Mouse (Mus musculus) small intestine, adult 2 months (tissue): ENCODE data around the gene Ssh1.

Source experiments
- CTCF ChIP-seq: fragments of 200-500 bp; IDR thresholded peaks from 2 replicates; pipeline ENCODE4 v1.5.1; 2012; ENCODE audit warnings: low read depth, mild to moderate bottlenecking, control low read depth, inconsistent platforms, low read length, moderate library complexity, mixed read lengths; ENCODE audit not compliant: insufficient replicate concordance, insufficient read length; ENCODE audit errors: extremely low read depth
- POLR2A ChIP-seq: fragments of 200-500 bp; IDR thresholded peaks from 2 replicates; pipeline ENCODE4 v1.6.1; 2012; ENCODE audit warnings: low read depth, mild to moderate bottlenecking, control low read depth, inconsistent platforms, low read length, moderate library complexity

- TF ChIP-seq CTCF (no peak), POLR2A (no peak)
These were observed 92.6 kb downstream of the Ssh1 start for GRCm38 (mm10) chr5:113901074-113901571.
